Mouse (Mus musculus) mouse trophoblast stem cell (cell line): ENCODE data around the gene Prpf8.
"Not testable (repeated sequence)": the region's sequence is repeated elsewhere in the genome, so short reads cannot be mapped to it uniquely, and the experiment has no call there.

Experiments
- in situ Hi-C, 2 experiments: fragments of 300-500 bp; cut with MseI, MboI; formaldehyde crosslinking; loops; 2 replicates in 1 of 2; 3 replicates in 1 of 2; pipeline ENCODE4 v1.15.1; 2025

Prpf8 gene

GRCm38 (mm10) chr11:75552906-75553482 is 66.4 kb downstream of the Prpf8 start:
- in situ Hi-C loops, result no loop called here

- in situ Hi-C loops, result not testable (repeated sequence)
Measured at GRCm38 (mm10) chr11:75556006-75556405, 69.4 kb downstream of the Prpf8 start.

- in situ Hi-C loops, result no loop called here
Measured at GRCm38 (mm10) chr11:75557142-75557541, 70.5 kb downstream of the Prpf8 start.

- in situ Hi-C loops, result no loop called here
Measured at GRCm38 (mm10) chr11:75558101-75558500, 71.5 kb downstream of the Prpf8 start.
